Comparison of ENCODE assay signal across 9 mouse cellular contexts in the genomic region with DNA sequence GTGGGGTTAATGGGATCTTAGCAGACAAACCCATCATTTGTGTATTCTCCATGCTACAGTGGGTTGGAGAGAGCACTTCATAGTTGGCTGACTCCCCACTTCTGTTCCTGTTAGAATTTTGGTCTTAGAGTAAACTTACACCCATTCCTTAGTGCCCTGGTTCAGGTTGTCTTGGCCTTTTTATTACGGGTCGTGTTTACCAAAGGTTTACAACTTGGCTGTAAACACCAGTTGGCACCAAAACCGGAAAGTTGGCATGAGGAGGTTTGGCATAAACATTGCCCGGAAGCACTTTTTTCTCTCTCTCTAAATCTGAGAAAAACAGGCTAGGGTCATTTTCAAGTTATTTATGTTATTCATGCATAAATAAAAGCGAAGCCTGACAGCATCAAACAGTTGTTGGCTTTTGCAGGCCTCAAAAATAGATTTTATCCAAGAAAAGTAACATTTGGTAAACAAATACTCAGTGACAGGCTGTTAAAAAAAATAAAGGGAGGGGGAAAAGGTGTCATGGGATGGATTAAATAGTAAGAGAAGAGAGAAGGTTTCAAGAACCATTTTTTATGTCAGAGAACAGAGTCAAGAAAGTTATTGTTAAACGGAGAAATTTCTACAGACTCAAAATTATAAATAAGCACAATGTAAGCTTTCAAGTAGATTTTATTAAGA.
A peak's percentile ranks its signal among the peaks of the same experiment; 100 is the strongest.
DNase-seq lines count a peak whose midpoint lies in the region; ATAC-seq lines count a peak whose summit lies in the region.
"Had no signal": no experiment of that assay in that cellular context is flagged by ENCODE, and none has a peak within 500 bp of the region (broad histone marks: within the 10 kb centered on the region; RNA-seq: fewer than 3 reads in every experiment).

No protein-coding gene starts in this region.

- no peaks in the 10 kb centered on the region for H3K27me3 ChIP-seq in lung, embryonic 16.5 days (ENCODE audit: control insufficient read depth, insufficient read depth, low read depth, low read length)

- peak; percentile 84 for DNase-seq in gastrocnemius, adult 18-20 months (ENCODE audit: low spot score)
- no peak for DNase-seq in gastrocnemius, postnatal 14 days
- DNase-seq in adipocyte (ENCODE audit: low spot score): peak; percentile 89
- peak; percentile 51 to 75 for DNase-seq in kidney, adult 8-10 months
- DNase-seq in right cerebral cortex, adult 2 months (ENCODE audit: low spot score in 2 of 2): no peak
- no peak for DNase-seq in frontal cortex, postnatal 25 days (ENCODE audit: low spot score in 2 of 2)
- DNase-seq: cerebellum, adult 9-11 months had no signal

- H3K4me2 ChIP-seq in lung, embryonic 16.5 days (ENCODE audit: low read depth, low read length): peak overlapping the region; percentile 20; the same call in 1 of the 2 replicates

- peaks cover 16% of the 10 kb centered on the region for H3K4me1 ChIP-seq in lung, embryonic 16.5 days (replicated peaks; ENCODE audit: control insufficient read depth, insufficient read depth, low read length)

- intact Hi-C loops in gastrocnemius, postnatal 14 days (cut with DNase I; ENCODE audit: low total_unique reads): no loop called here

- 24% methylated on average over 6 of the region's 6 CpGs for WGBS in lung, embryonic 16.5 days

- peak; percentile 76 for ATAC-seq in lung, embryonic 16.5 days (ENCODE audit: low read depth)
- ATAC-seq in erythroblast, adult 5-6 weeks (replicated peaks; ENCODE audit: low FRiP score, poor library complexity, severe bottlenecking): no peak

- peak overlapping the region; percentile 70 for H3K27ac ChIP-seq in lung, embryonic 16.5 days (ENCODE audit: low read length)

- no peak overlapping the region for H3K4me3 ChIP-seq in lung, embryonic 16.5 days (ENCODE audit: low read length)

- H3K9ac ChIP-seq in lung, embryonic 16.5 days (ENCODE audit: low read length): no peak overlapping the region

- no peaks in the 10 kb centered on the region for H3K36me3 ChIP-seq in lung, embryonic 16.5 days (ENCODE audit: control insufficient read depth, insufficient read depth, low read length)

- no peaks in the 10 kb centered on the region for H3K9me3 ChIP-seq in lung, embryonic 16.5 days (ENCODE audit: control insufficient read depth, low read length)

Comparison
In these comparisons a context has a peak if more than half of its experiments do, and no peak if none do; other contexts are left out.
1. DNase-seq: peak in gastrocnemius, adult 18-20 months (single experiment), adipocyte (single experiment) and kidney, adult 8-10 months (2 of 2); none in gastrocnemius, postnatal 14 days (single experiment), right cerebral cortex, adult 2 months (0 of 2) and frontal cortex, postnatal 25 days (0 of 2).